9 mouse cellular contexts compared by ENCODE assay signal in the genomic region with DNA sequence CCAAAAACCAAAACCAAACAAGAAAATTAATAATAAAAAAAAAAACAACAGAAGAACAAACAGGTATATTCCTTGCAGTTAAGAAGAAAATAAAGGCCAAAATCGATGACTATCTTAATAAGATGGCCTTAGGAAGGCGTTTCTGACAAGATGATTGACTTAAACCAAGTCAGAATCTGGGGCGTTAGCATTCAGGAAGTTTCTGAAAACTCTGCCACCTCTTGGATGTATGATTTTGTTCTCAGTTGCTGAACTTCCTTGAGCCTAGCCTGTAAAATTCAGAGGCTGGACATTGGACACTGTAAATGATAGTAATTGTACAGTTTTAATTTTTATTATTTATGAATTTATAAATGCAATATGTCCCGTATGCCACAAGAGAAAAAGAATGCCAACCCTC. TPM values are rescaled to one million over a fixed set of nuclear protein-coding genes. Genes with fewer than 3 reads are reported as not detected.
DNase-seq lines count a peak whose midpoint lies in the region; ATAC-seq and TF ChIP-seq lines count a peak whose summit lies in the region.
"Had no signal": no experiment of that assay in that cellular context is flagged by ENCODE, and none has a peak within 500 bp of the region (broad histone marks: within the 10 kb centered on the region; RNA-seq: fewer than 3 reads in every experiment).

No protein-coding gene starts in this region.

- 0 out of 2 replicates have a peak overlapping the region, but pooled peaks have one; percentile 100 for H3K9ac ChIP-seq in lung, embryonic 15.5 days
- no peak overlapping the region for H3K9ac ChIP-seq in limb, embryonic 14.5 days (ENCODE audit: low read depth, low read length, severe bottlenecking)
- H3K9ac ChIP-seq in stomach, embryonic 15.5 days = no peak overlapping the region

- peak overlapping the region; percentile 76 for H3K4me2 ChIP-seq in lung, embryonic 15.5 days
- H3K4me2 ChIP-seq in limb, embryonic 14.5 days (replicated peaks; ENCODE audit: low read depth, low read length, severe bottlenecking) = peak overlapping the region; percentile 89; the same call in 1 of the 2 replicates
- H3K4me2 ChIP-seq in stomach, embryonic 15.5 days = peak overlapping the region; percentile 78

- peaks cover 5% of the 10 kb centered on the region; the same call in 1 of the 2 replicates for H3K36me3 ChIP-seq in lung, embryonic 15.5 days
- peaks cover 23% of the 10 kb centered on the region for H3K36me3 ChIP-seq in forebrain, embryonic 10.5 days (replicated peaks)
- peaks cover 8% of the 10 kb centered on the region; the same call in 1 of the 2 replicates for H3K36me3 ChIP-seq in limb, embryonic 14.5 days (ENCODE audit: control insufficient read depth, insufficient read depth, low read length)
- H3K36me3 ChIP-seq in stomach, embryonic 15.5 days = no peaks in the 10 kb centered on the region

- no peaks in the 10 kb centered on the region for H3K9me3 ChIP-seq in lung, embryonic 15.5 days
- H3K9me3 ChIP-seq in forebrain, embryonic 10.5 days = no peaks in the 10 kb centered on the region
- no peaks in the 10 kb centered on the region for H3K9me3 ChIP-seq in limb, embryonic 14.5 days (ENCODE audit: control insufficient read depth, low read length)
- H3K9me3 ChIP-seq in stomach, embryonic 15.5 days = no peaks in the 10 kb centered on the region

- peak overlapping the region; percentile 74; the same call in 1 of the 2 replicates for H3K4me3 ChIP-seq in lung, embryonic 15.5 days
- peak overlapping the region; percentile 100 for H3K4me3 ChIP-seq in forebrain, embryonic 10.5 days
- peak overlapping the region; percentile 96; the same call in 1 of the 2 replicates for H3K4me3 ChIP-seq in limb, embryonic 14.5 days (replicated peaks; ENCODE audit: low read length)
- peak overlapping the region; percentile 86; the same call in 1 of the 2 replicates for H3K4me3 ChIP-seq in stomach, embryonic 15.5 days (replicated peaks)

- TF ChIP-seq POLR2A in limb, embryonic 14.5 days (IDR thresholded peaks at IDR 0.05; ENCODE audit: borderline replicate concordance, extremely low read depth, insufficient read depth, insufficient read length) = no peak

- H3K4me1 ChIP-seq in lung, embryonic 15.5 days = peaks cover 17% of the 10 kb centered on the region
- H3K4me1 ChIP-seq in forebrain, embryonic 10.5 days = peaks cover 31% of the 10 kb centered on the region
- peaks cover 19% of the 10 kb centered on the region for H3K4me1 ChIP-seq in limb, embryonic 14.5 days (ENCODE audit: control insufficient read depth, insufficient read depth, low read length)
- peaks cover 9% of the 10 kb centered on the region for H3K4me1 ChIP-seq in stomach, embryonic 15.5 days

- no peak for DNase-seq in lung, postnatal 14 days
- no peak for DNase-seq in forebrain, embryonic 10.5 days (ENCODE audit: extremely low spot score, low spot score)
- DNase-seq in limb, embryonic 14.5 days (ENCODE audit: low spot score) = no peak
- no peak for DNase-seq in lung, postnatal 4 days
- DNase-seq: adrenal gland, postnatal 25 days; gastrocnemius, postnatal 25 days had no signal

- no peaks in the 10 kb centered on the region for H3K27me3 ChIP-seq in lung, embryonic 15.5 days
- no peaks in the 10 kb centered on the region for H3K27me3 ChIP-seq in forebrain, embryonic 10.5 days (ENCODE audit: poor library complexity, severe bottlenecking)
- no peaks in the 10 kb centered on the region for H3K27me3 ChIP-seq in limb, embryonic 14.5 days (ENCODE audit: control insufficient read depth, insufficient read depth, low read length)
- no peaks in the 10 kb centered on the region for H3K27me3 ChIP-seq in stomach, embryonic 15.5 days (replicated peaks)

- H3K27ac ChIP-seq in lung, embryonic 15.5 days = no peak overlapping the region
- peak overlapping the region; percentile 100; the same call in 1 of the 2 replicates for H3K27ac ChIP-seq in forebrain, embryonic 10.5 days
- no peak overlapping the region for H3K27ac ChIP-seq in limb, embryonic 14.5 days (replicated peaks; ENCODE audit: low read depth, low read length)
- peak overlapping the region; percentile 80; the same call in 1 of the 2 replicates for H3K27ac ChIP-seq in stomach, embryonic 15.5 days

- 54% methylated on average over 4 of the region's 4 CpGs for WGBS in lung, embryonic 15.5 days
- 81% methylated on average over 4 of the region's 4 CpGs for WGBS in forebrain, embryonic 10.5 days
- WGBS in limb, embryonic 14.5 days = 60% methylated on average over 4 of the region's 4 CpGs
- WGBS in stomach, embryonic 15.5 days = 49% methylated on average over 4 of the region's 4 CpGs

- no peak for ATAC-seq in lung, embryonic 15.5 days (ENCODE audit: borderline replicate concordance, extremely low read depth, low FRiP score, low TSS enrichment)
- no peak for ATAC-seq in limb, embryonic 14.5 days (ENCODE audit: low FRiP score, low read depth)
- no peak for ATAC-seq in stomach, embryonic 15.5 days (ENCODE audit: insufficient read depth, low FRiP score, low read depth)
- ATAC-seq in megakaryocyte-erythroid progenitor cell, adult 5-6 weeks (replicated peaks; ENCODE audit: low FRiP score, low TSS enrichment, poor library complexity, severe bottlenecking) = no peak

RNA-seq across cellular contexts. Expression of gene Rbbp6, which starts 3.3 kb away (rescaled TPM):
- 27.4 and 28.9 TPM in 2 replicates for polyA plus RNA-seq in lung, embryonic 15.5 days (2015; fragmentation: Nextera tagmentation; extraction: Ambion mirVana)
- 26.3 and 27.4 TPM in 2 replicates for polyA plus RNA-seq in forebrain, embryonic 10.5 days (2016; fragmentation: Nextera tagmentation; extraction: Ambion mirVana)
- 44.6 and 66.1 TPM in 2 replicates for polyA plus RNA-seq in limb, embryonic 14.5 days (2012; rRNA removed)
- 34.4 and 40.1 TPM in 2 replicates for polyA plus RNA-seq in limb, embryonic 14.5 days (2014; fragmentation: Nextera tagmentation; extraction: Ambion mirVana)
- polyA plus RNA-seq in stomach, embryonic 15.5 days (2015; fragmentation: Nextera tagmentation; extraction: Ambion mirVana) = 28.3 and 28.6 TPM in 2 replicates
- 120 and 143 TPM in 2 replicates for total RNA-seq in megakaryocyte-erythroid progenitor cell, adult 5-6 weeks (2014; fragmentation: Nextera tagmentation)
- 89.7 and 95.3 TPM in 2 replicates for total RNA-seq in megakaryocyte-erythroid progenitor cell, adult 5-6 weeks (2017)

Comparison
In these comparisons a context has a peak if more than half of its experiments do, and no peak if none do; other contexts are left out.
1. H3K27ac ChIP-seq: peak in forebrain, embryonic 10.5 days (single experiment) and stomach, embryonic 15.5 days (single experiment); none in lung, embryonic 15.5 days (single experiment) and limb, embryonic 14.5 days (single experiment).
2. Peak in every context shown above with its lines, with median percentiles within 50 percentile points of each other: H3K4me2 ChIP-seq and H3K4me3 ChIP-seq.